Mouse (Mus musculus): ENCODE measurements around the gene D10Wsu102e.

Gene D10Wsu102e

GRCm38 (mm10) chr10:83359956-83360355 is at the start of gene D10Wsu102e:
Gene D10Wsu102e (plus strand): TSS chr10:83360221.
- peak; percentile 97 to 99 for DNase-seq (ENCODE audit: inconsistent age in 2 of 2, low spot score in 1 of 2)

DNA sequence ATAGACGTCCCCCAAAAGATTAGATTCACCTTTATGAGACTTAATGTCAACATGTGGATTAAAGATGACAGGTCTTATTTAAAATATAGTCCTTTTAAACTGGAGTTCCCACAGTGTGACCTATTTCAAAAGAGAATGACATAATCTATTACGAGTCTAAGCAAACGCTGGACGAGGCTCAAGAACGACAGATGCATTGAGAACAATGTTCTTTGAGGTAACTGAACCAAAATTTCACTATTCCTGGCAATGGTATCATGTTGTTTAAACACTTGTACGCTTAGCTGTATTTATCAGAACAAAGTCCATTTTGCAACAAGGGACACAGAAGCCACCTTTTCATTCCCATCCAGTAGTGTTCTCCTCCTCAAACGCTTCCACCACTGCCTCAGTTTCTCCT is 49.7 kb upstream of the D10Wsu102e start:
- DNase-seq (ENCODE audit: inconsistent age in 2 of 2, low spot score in 1 of 2): no peak

DNA sequence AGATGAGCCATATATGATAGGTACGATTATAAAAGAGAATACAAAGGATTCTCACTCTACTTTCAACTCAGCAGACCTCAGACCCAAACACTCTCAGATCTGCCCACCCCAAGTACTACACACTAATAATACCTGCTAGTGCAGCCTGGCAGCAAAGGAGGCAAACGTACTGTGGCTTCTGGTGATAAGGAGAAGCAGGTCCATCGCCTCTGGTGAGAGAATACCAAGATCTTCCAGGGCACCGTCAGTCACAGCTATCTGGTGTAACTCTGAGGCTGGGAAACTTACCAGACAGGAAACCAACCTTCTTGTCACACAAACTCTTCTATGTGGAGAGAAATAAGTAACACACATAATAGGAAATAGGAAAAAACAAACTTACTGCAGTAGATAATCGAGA is 47.0 kb upstream of the D10Wsu102e start:
- DNase-seq (ENCODE audit: inconsistent age in 2 of 2, low spot score in 1 of 2): no peak

DNA sequence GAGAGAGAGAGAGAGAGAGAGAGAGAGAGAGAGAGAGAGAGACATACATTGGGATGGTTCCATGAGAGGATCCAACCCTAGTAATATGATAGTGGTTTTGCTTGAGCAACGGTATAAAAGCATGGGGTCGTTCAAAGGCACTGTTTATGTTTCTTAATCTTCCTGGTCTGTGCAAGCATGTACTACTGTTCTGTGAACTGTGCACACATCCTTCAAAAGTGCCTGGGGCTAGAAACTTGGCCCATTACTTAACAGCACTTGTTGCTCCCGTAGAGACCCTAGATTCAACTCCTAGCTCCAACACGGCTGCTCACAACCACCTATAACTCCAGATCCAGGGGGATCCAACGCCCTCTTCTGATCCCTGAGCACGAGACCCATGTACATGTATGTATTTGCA is 39.6 kb upstream of the D10Wsu102e start:
- no peak for DNase-seq (ENCODE audit: inconsistent age in 2 of 2, low spot score in 1 of 2)

GRCm38 (mm10) chr10:83320870-83321269 is 39.2 kb upstream of the D10Wsu102e start:
- peak; percentile 52 to 82 for DNase-seq (ENCODE audit: inconsistent age in 2 of 2, low spot score in 1 of 2)

DNA sequence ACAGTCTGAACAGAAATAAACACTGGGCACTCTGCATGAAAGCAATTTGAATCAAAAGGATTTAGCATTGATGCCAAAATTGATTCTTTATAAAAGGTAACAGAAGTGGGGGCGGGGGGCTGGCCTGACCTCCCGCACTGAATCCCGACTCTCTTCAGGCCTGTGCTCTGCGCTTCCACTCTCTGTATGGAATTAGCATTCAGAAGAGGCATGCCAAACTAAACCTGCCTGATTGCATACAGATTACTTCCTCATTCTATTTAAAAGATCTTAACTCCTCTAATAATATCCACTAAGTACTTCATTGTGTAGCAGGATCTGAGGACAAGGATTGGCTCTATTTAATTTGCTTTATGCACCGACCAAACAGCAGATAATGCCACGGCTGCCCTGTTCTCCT is 38.5 kb upstream of the D10Wsu102e start:
- no peak for DNase-seq (ENCODE audit: inconsistent age in 2 of 2, low spot score in 1 of 2)

- no peak for DNase-seq (ENCODE audit: inconsistent age in 2 of 2, low spot score in 1 of 2)
Measured at GRCm38 (mm10) chr10:83322551-83323100, 37.4 kb upstream of the D10Wsu102e start.

DNA sequence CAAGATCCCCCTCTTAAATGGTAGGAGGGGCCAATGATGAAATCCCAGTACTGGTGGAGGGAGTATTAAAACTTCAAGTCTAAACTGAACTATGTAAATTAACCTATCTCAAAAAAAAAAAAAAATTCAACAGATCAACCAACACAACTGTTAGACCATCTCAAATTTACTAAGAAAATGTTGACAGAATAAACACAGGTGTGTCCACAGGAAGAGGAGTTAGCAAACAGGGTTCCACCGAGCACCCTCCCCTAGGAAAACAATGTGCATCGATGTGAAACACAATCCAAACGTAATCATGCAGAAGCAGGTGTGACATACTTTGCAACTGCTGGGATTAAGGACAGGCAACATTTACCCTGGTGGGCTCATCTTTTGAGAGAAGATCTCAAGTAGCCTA is 35.1 kb upstream of the D10Wsu102e start:
- DNase-seq (ENCODE audit: inconsistent age in 2 of 2, low spot score in 1 of 2): no peak

GRCm38 (mm10) chr10:83325903-83326302 is 34.1 kb upstream of the D10Wsu102e start:
- DNase-seq (ENCODE audit: inconsistent age in 2 of 2, low spot score in 1 of 2): no peak

GRCm38 (mm10) chr10:83326648-83327285 is 33.3 kb upstream of the D10Wsu102e start:
- no peak for DNase-seq (ENCODE audit: inconsistent age in 2 of 2, low spot score in 1 of 2)

- no peak for DNase-seq (ENCODE audit: inconsistent age in 2 of 2, low spot score in 1 of 2)
Measured at GRCm38 (mm10) chr10:83328791-83329190, 31.2 kb upstream of the D10Wsu102e start.

- DNase-seq (ENCODE audit: inconsistent age in 2 of 2, low spot score in 1 of 2): no peak
Measured at GRCm38 (mm10) chr10:83330336-83330735, 29.7 kb upstream of the D10Wsu102e start.

DNA sequence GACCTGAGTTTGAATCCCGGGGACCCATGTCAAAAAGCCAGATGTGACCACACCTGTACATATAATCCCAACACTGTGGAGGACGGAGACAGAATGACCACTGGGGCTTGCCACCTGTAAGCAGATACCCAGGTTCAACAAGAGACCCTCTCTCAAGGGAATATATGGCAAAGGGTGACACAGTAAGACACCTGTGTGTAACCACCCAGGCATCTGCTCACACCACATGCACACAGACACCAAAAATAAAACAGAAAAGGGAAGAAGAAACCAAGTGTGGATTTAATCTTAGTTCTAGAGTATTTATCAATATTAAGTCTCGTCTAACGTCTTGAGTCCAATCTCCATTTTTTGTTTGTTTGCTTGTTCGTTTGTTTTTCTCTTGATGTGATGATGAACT is 28.2 kb upstream of the D10Wsu102e start:
- no peak for DNase-seq (ENCODE audit: inconsistent age in 2 of 2, low spot score in 1 of 2)

DNA sequence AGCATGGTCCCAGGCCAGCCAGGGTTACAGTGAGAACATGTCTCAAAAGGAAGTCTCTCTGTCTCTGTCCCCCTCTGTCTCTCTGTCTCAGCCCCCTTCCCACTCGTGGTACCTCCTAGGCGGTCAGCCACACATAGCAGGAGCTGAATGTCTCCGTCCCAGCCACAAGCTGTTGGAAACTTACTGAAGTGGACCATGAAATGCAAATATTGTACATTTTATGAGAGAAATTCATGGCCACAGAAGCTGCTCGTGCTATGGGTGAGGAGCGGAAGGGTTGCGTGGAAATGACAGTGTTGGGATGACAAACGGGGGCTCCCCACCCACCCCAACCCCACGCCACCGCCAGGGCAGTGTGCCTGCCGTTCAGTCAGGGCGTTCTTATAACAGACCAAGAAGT is 27.4 kb upstream of the D10Wsu102e start:
- DNase-seq (ENCODE audit: inconsistent age in 2 of 2, low spot score in 1 of 2): no peak

GRCm38 (mm10) chr10:83336336-83336735 is 23.7 kb upstream of the D10Wsu102e start:
- no peak for DNase-seq (ENCODE audit: inconsistent age in 2 of 2, low spot score in 1 of 2)

GRCm38 (mm10) chr10:83337159-83337951 is 22.7 kb upstream of the D10Wsu102e start, which contains the start of gene Slc41a2:
Gene Slc41a2 (minus strand): TSS chr10:83337882.
- peak; percentile 84 to 94 for DNase-seq (ENCODE audit: inconsistent age in 2 of 2, low spot score in 1 of 2)

DNA sequence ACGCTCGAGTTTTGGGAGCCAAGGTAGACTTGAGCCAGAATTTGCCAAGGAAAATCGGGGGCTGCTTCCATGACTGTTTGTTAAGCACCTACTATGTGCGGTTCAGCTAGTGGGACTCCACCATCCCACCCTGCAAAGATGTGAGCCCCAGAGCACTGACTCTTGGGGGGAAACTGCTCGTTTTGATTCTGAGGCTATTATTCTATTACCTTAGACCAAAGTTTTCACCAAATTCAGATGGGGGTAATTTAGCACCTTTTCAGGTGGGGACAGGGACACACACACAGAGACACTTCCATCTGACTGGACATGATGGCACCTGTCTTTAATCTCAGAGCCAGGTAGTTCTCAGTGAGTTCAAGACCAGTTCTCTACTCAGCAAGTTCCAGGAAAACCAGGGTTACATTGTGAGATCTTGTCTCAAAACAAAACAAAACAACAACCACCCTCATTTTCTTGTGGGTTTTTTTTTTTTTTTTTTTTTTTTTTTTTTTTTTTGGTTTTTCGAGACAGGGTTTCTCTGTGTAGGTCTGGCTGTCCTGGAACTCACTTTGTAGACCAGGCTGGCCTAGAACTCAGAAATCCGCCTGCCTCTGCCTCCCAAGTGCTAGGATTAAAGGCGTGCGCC is 21.9 kb upstream of the D10Wsu102e start:
- no peak for DNase-seq (ENCODE audit: inconsistent age in 2 of 2, low spot score in 1 of 2)

DNA sequence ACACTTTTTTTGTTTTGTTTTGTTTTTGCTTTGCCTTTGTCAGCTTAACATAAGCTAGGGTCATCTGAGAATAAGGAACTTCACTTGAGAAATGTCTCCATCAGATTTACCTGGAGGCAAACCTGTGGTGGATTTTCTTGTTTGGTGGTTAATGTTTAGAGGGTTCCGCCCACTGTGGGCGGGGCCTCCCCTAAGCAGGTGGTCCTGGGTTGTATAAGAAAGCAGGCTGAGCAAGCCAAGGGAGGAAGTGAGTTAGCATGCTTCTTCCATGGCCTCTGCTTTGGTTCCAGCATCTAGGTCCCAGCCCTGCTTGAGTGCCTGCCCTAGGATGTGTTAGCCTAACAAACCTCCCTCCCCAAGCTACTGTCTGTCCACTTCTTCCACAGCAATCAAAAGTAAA is 18.8 kb upstream of the D10Wsu102e start:
- DNase-seq (ENCODE audit: inconsistent age in 2 of 2, low spot score in 1 of 2): no peak

- DNase-seq (ENCODE audit: inconsistent age in 2 of 2, low spot score in 1 of 2): peak; percentile 67 to 88
Measured at GRCm38 (mm10) chr10:83343171-83343570, 16.9 kb upstream of the D10Wsu102e start.

- DNase-seq (ENCODE audit: inconsistent age in 2 of 2, low spot score in 1 of 2): peak in 1 of 2 experiments; percentile 39
Measured at GRCm38 (mm10) chr10:83343828-83344685, 16.0 kb upstream of the D10Wsu102e start.
